In genomic region chr13:23756790-23757189, GRCm38 (mm10) we compare ENCODE assay signal across 8 mouse cellular contexts. TPM values are rescaled to one million over a fixed set of nuclear protein-coding genes. Genes with fewer than 3 reads are reported as not detected.
DNase-seq lines count a peak whose midpoint lies in the region; ATAC-seq and TF ChIP-seq lines count a peak whose summit lies in the region.

Gene Hist1h4b (plus strand): TSS chr13:23757013.

- peak within 1 kb of the TSS; percentile 46 for H3K4me3 ChIP-seq in embryonic facial prominence, embryonic 13.5 days
- peak within 1 kb of the TSS; percentile 35; the same call in 1 of the 2 replicates for H3K4me3 ChIP-seq in heart, adult 2 months
- H3K4me3 ChIP-seq in kidney, adult 2 months (ENCODE audit: insufficient read depth, low read depth, low read length): peak within 1 kb of the TSS; percentile 38
- peak within 1 kb of the TSS; percentile 34 for H3K4me3 ChIP-seq in limb, embryonic 11.5 days (ENCODE audit: low read depth, low read length)
- H3K4me3 ChIP-seq in midbrain, embryonic 13.5 days (replicated peaks): peak within 1 kb of the TSS; percentile 38
- peak within 1 kb of the TSS; percentile 53 for H3K4me3 ChIP-seq in spleen, adult 2 months (ENCODE audit: extremely low read depth, insufficient read depth, insufficient read length)

- H3K4me2 ChIP-seq in embryonic facial prominence, embryonic 13.5 days: peak within 1 kb of the TSS; percentile 80
- H3K4me2 ChIP-seq in limb, embryonic 11.5 days (ENCODE audit: low read depth, severe bottlenecking): peak within 1 kb of the TSS; percentile 70
- peak within 1 kb of the TSS; percentile 64 for H3K4me2 ChIP-seq in midbrain, embryonic 13.5 days (replicated peaks)

- H3K79me2 ChIP-seq in heart, adult 2 months (replicated peaks; ENCODE audit: control insufficient read depth, insufficient read depth, low read length): no peaks in the 10 kb centered on the region

- 0% methylated on average over 19 of the region's 22 CpGs for WGBS in embryonic facial prominence, embryonic 13.5 days
- 2% methylated on average over 20 of the region's 22 CpGs for WGBS in heart, adult 2 months
- WGBS in kidney, adult 2 months: under 1% methylated on average over 18 of the region's 22 CpGs
- WGBS in limb, embryonic 11.5 days: under 1% methylated on average over 15 of the region's 22 CpGs
- whole genome bisulfite sequencing in midbrain, embryonic 13.5 days: under 1% methylated on average over 17 of the region's 22 CpGs
- under 1% methylated on average over 19 of the region's 22 CpGs for WGBS in spleen, adult 2 months

- no peaks in the 10 kb centered on the region for H3K36me3 ChIP-seq in embryonic facial prominence, embryonic 13.5 days
- H3K36me3 ChIP-seq in heart, adult 2 months (ENCODE audit: control insufficient read depth, insufficient read depth, low read length): no peaks in the 10 kb centered on the region; the same call in 1 of the 2 replicates
- H3K36me3 ChIP-seq in kidney, adult 2 months (ENCODE audit: control insufficient read depth, insufficient read depth, low read length): no peaks in the 10 kb centered on the region
- H3K36me3 ChIP-seq in limb, embryonic 11.5 days (ENCODE audit: control insufficient read depth, insufficient read depth, low read length): no peaks in the 10 kb centered on the region
- no peaks in the 10 kb centered on the region for H3K36me3 ChIP-seq in midbrain, embryonic 13.5 days
- no peaks in the 10 kb centered on the region for H3K36me3 ChIP-seq in spleen, adult 2 months (ENCODE audit: control insufficient read depth, insufficient read depth, low read length)

- H3K4me1 ChIP-seq in embryonic facial prominence, embryonic 13.5 days: peaks cover 17% of the 10 kb centered on the region
- peaks cover 1% of the 10 kb centered on the region for H3K4me1 ChIP-seq in heart, adult 2 months (ENCODE audit: control insufficient read depth, insufficient read depth, low read length)
- peaks cover 8% of the 10 kb centered on the region; the same call in 1 of the 2 replicates for H3K4me1 ChIP-seq in kidney, adult 2 months (ENCODE audit: control insufficient read depth, insufficient read depth, low read length)
- peaks cover 6% of the 10 kb centered on the region; the same call in 1 of the 2 replicates for H3K4me1 ChIP-seq in limb, embryonic 11.5 days (ENCODE audit: control insufficient read depth, insufficient read depth, low read length)
- H3K4me1 ChIP-seq in midbrain, embryonic 13.5 days (replicated peaks): peaks cover 24% of the 10 kb centered on the region
- peaks cover 2% of the 10 kb centered on the region; the same call in 1 of the 2 replicates for H3K4me1 ChIP-seq in spleen, adult 2 months (ENCODE audit: control insufficient read depth, insufficient read depth, insufficient read length)

- TF ChIP-seq CTCF in heart, adult 2 months (IDR thresholded peaks at IDR 0.05): no peak
- no peak for TF ChIP-seq CTCF in kidney, adult 2 months (conservative IDR thresholded peaks at IDR 0.05; ENCODE audit: insufficient read depth, insufficient read length, low read depth, low read length)
- no peak for TF ChIP-seq CTCF in spleen, adult 2 months (IDR thresholded peaks at IDR 0.05; ENCODE audit: extremely low read depth, insufficient read depth, insufficient read length, insufficient replicate concordance)

- H3K27me3 ChIP-seq in embryonic facial prominence, embryonic 13.5 days: no peaks in the 10 kb centered on the region
- H3K27me3 ChIP-seq in heart, adult 2 months (ENCODE audit: control insufficient read depth, insufficient read depth, low read length): no peaks in the 10 kb centered on the region
- H3K27me3 ChIP-seq in kidney, adult 2 months (replicated peaks; ENCODE audit: control insufficient read depth, insufficient read depth, low read length): no peaks in the 10 kb centered on the region
- H3K27me3 ChIP-seq in limb, embryonic 11.5 days (ENCODE audit: control insufficient read depth, insufficient read depth, low read length): no peaks in the 10 kb centered on the region
- no peaks in the 10 kb centered on the region for H3K27me3 ChIP-seq in midbrain, embryonic 13.5 days
- no peaks in the 10 kb centered on the region for H3K27me3 ChIP-seq in spleen, adult 2 months (ENCODE audit: control insufficient read depth, insufficient read depth, low read length)

- peak within 1 kb of the TSS; percentile 94 for H3K27ac ChIP-seq in embryonic facial prominence, embryonic 13.5 days
- H3K27ac ChIP-seq in heart, adult 2 months: no peak within 1 kb of the TSS
- H3K27ac ChIP-seq in kidney, adult 2 months (ENCODE audit: insufficient read depth, low read depth, low read length): peak within 1 kb of the TSS; percentile 62
- H3K27ac ChIP-seq in limb, embryonic 11.5 days (replicated peaks; ENCODE audit: low read depth, low read length): peak within 1 kb of the TSS; percentile 95
- H3K27ac ChIP-seq in midbrain, embryonic 13.5 days: peak within 1 kb of the TSS; percentile 82
- peak within 1 kb of the TSS; percentile 88 for H3K27ac ChIP-seq in spleen, adult 2 months (ENCODE audit: insufficient read depth, low read length)

- peak; percentile 97 for DNase-seq in A20 (ENCODE audit: low read depth, low spot score)
- DNase-seq in adrenal gland, postnatal 36 days: peak; percentile 87 to 90
- DNase-seq in heart, adult 2 months: peak; percentile 76 to 85
- DNase-seq in kidney, adult 2 months: peak; percentile 95
- DNase-seq in limb, embryonic 11.5 days (ENCODE audit: low spot score): peak; percentile 96
- DNase-seq in spleen, adult 2 months (ENCODE audit: low read depth in 1 of 2, low spot score in 2 of 2): peak; percentile 86 to 89

- peak; percentile 90 for TF ChIP-seq POLR2A in heart, adult 2 months (IDR thresholded peaks at IDR 0.05; ENCODE audit: insufficient read depth, low read depth, low read length)
- TF ChIP-seq POLR2A in kidney, adult 2 months (IDR thresholded peaks at IDR 0.05; ENCODE audit: low read depth, low read length): peak; percentile 57
- peak; percentile 89 for TF ChIP-seq POLR2A in spleen, adult 2 months (IDR thresholded peaks at IDR 0.05; ENCODE audit: low read depth, low read length)

- H3K9me3 ChIP-seq in embryonic facial prominence, embryonic 13.5 days: no peaks in the 10 kb centered on the region
- no peaks in the 10 kb centered on the region for H3K9me3 ChIP-seq in limb, embryonic 11.5 days (ENCODE audit: control insufficient read depth, low read length)
- H3K9me3 ChIP-seq in midbrain, embryonic 13.5 days: no peaks in the 10 kb centered on the region

- H3K9ac ChIP-seq in embryonic facial prominence, embryonic 13.5 days: peak within 1 kb of the TSS; percentile 77
- peak within 1 kb of the TSS; percentile 78 for H3K9ac ChIP-seq in heart, adult 2 months (ENCODE audit: low read depth, low read length)
- peak within 1 kb of the TSS; percentile 63 for H3K9ac ChIP-seq in limb, embryonic 11.5 days (ENCODE audit: low read length)
- H3K9ac ChIP-seq in midbrain, embryonic 13.5 days (replicated peaks): peak within 1 kb of the TSS; percentile 64

- 0 out of 2 replicates have a peak, but pooled peaks have one; percentile 25 for TF ChIP-seq EP300 in heart, adult 2 months (IDR thresholded peaks at IDR 0.05; ENCODE audit: insufficient read depth, low read depth, low read length)

- ATAC-seq in embryonic facial prominence, embryonic 13.5 days (ENCODE audit: insufficient number of reproducible peaks, insufficient read depth, low FRiP score, low TSS enrichment, low read depth): peak; percentile 83
- ATAC-seq in limb, embryonic 11.5 days (ENCODE audit: insufficient number of reproducible peaks, low FRiP score, low TSS enrichment, low read depth): peak; percentile 66
- peak; percentile 72 for ATAC-seq in midbrain, embryonic 13.5 days

- intact Hi-C loops in heart, adult 2 months (cut with DNase I): no loop called here

RNA-seq across cellular contexts. Expression of gene Hist1h4b, which starts in this region (rescaled TPM):
- total RNA-seq in adrenal gland, postnatal 36 days (2021): 100 to 1,000 TPM; 115 to 122 TPM
- 7.6 and 9.2 TPM in 2 replicates for polyA plus RNA-seq in embryonic facial prominence, embryonic 13.5 days (2015; fragmentation: Nextera tagmentation; extraction: Ambion mirVana)
- 10 to 100 TPM in 1 of 2 experiments, 1 to 10 TPM in 1; 4.9 to 11.3 TPM for total RNA-seq in heart, adult 2 months (2021)
- 1.1 TPM in 1 of 2 replicates, not detected in the other for polyA plus RNA-seq in heart, adult 2 months (2012; rRNA removed)
- 3.1 and 5.3 TPM in 2 replicates for polyA plus RNA-seq in kidney, adult 2 months (2012; rRNA removed)
- polyA plus RNA-seq in limb, embryonic 11.5 days (2014; fragmentation: Nextera tagmentation; extraction: Ambion mirVana): 6.3 and 7.9 TPM in 2 replicates
- 4.6 and 5.2 TPM in 2 replicates for polyA plus RNA-seq in midbrain, embryonic 13.5 days (2015; fragmentation: Nextera tagmentation; extraction: Ambion mirVana)
- polyA plus RNA-seq in spleen, adult 2 months (2012; rRNA removed): 19.0 and 27.4 TPM in 2 replicates

Comparison
In these comparisons a context has a peak if more than half of its experiments do, and no peak if none do; other contexts are left out.
1. RNA of gene Hist1h4b (total RNA-seq): 115 to 122 TPM in adrenal gland, postnatal 36 days; 4.9 to 11.3 TPM in heart, adult 2 months; every median in the first group is over 4 times any median in the second.
2. Peak in every context shown above with its lines, with median percentiles within 50 percentile points of each other: DNase-seq, ATAC-seq, H3K4me2 ChIP-seq, H3K4me3 ChIP-seq, H3K9ac ChIP-seq and POLR2A ChIP-seq.